Mouse (Mus musculus) G1E (cell line): ENCODE measurements around the gene Gcn1l1. TPM values are rescaled to one million over a fixed set of nuclear protein-coding genes. Genes with fewer than 3 reads are reported as not detected.

Experiments used
- ATAC-seq: 2 replicates; pipeline ENCODE4 v1.8.0; 2016; ENCODE audit warnings: mild to moderate bottlenecking; ENCODE audit not compliant: insufficient number of reproducible peaks, poor library complexity, low FRiP score, severe bottlenecking; ENCODE audit errors: extremely low read depth
- DNase-seq: peaks from one replicate; pipeline ENCODE4 v3.0.0; 2012; ENCODE audit warnings: low spot score
- H3K27me3 ChIP-seq: 2 replicates; pipeline ENCODE4 v1.6.1; 2012; ENCODE audit warnings: mild to moderate bottlenecking, low read length, inconsistent platforms; ENCODE audit not compliant: insufficient read depth
- H3K36me3 ChIP-seq: replicated peaks from 2 replicates; pipeline ENCODE3; 2012; ENCODE audit warnings: mild to moderate bottlenecking, inconsistent platforms
- H3K4me1 ChIP-seq: 2 replicates; pipeline ENCODE4 v1.6.1; 2012; ENCODE audit warnings: low read depth, low read length, inconsistent platforms, mixed read lengths; ENCODE audit not compliant: insufficient read depth
- H3K4me3 ChIP-seq: 2 replicates; pipeline ENCODE4 v1.5.1; 2012; ENCODE audit warnings: low read depth, mild to moderate bottlenecking, inconsistent platforms, low read length, moderate library complexity, mixed read lengths
- H3K9me3 ChIP-seq: replicated peaks from 2 replicates; pipeline ENCODE4 v1.6.1; 2012; ENCODE audit warnings: inconsistent platforms
- CTCF ChIP-seq: IDR thresholded peaks from 2 replicates; pipeline ENCODE4 v1.5.1; 2012; ENCODE audit warnings: low read depth, low read length, inconsistent platforms, mixed read lengths
- GATA1 ChIP-seq: IDR thresholded peaks from 2 replicates; pipeline ENCODE4 v1.6.1; 2012; ENCODE audit warnings: borderline replicate concordance, low read length, inconsistent platforms, mixed read lengths
- GATA2 ChIP-seq: IDR thresholded peaks from 2 replicates; pipeline ENCODE4 v1.6.1; 2012; ENCODE audit warnings: low read depth, low read length, inconsistent platforms, borderline replicate concordance
- POLR2AphosphoS5 ChIP-seq: IDR thresholded peaks from 2 replicates; pipeline ENCODE4 v1.6.1; 2012; ENCODE audit warnings: low read depth, low read length, inconsistent platforms; ENCODE audit not compliant: insufficient replicate concordance
- TAL1 ChIP-seq: conservative IDR thresholded peaks from 2 replicates; pipeline ENCODE4 v1.6.1; 2012; ENCODE audit warnings: low read depth, low read length, inconsistent platforms, mixed read lengths
- polyA plus RNA-seq: library from polyadenylated mRNA; stranded (reverse); fragments of >175 nt; gene quantifications from 2 replicates; pipeline ENCODE4 v1.2.3, GENCODE M21; 2012
- total RNA-seq, 2 experiments: library from RNA; stranded (forward) in 1 of 2; stranded (reverse) in 1 of 2; fragments of 200-1000 nt in 1 of 2; fragments of >200 nt in 1 of 2; fragmentation: Nextera tagmentation in 1 of 2; gene quantifications; 2 replicates each; pipeline ENCODE4 v1.2.3; 2014 to 2017

The Gcn1l1 gene
- total and polyA plus RNA-seq, 3 experiments = 44.6 to 158 (median 96.0) TPM

GRCm38 (mm10) chr5:115547421-115547820, 17.6 kb upstream of the Gcn1l1 start:
- no peak for TF ChIP-seq POLR2AphosphoS5
- no peak for TF ChIP-seq GATA2
- TF ChIP-seq GATA1 = no peak
- peaks cover 6% of the 10 kb centered on the region; the same call in 1 of the 2 replicates for H3K27me3 ChIP-seq
- peaks cover 84% of the 10 kb centered on the region for H3K36me3 ChIP-seq
- no peaks in the 10 kb centered on the region for H3K9me3 ChIP-seq
- H3K4me3 ChIP-seq = no peak overlapping the region
- DNase-seq = no peak
- no peak for ATAC-seq
- H3K4me1 ChIP-seq = peaks cover 23% of the 10 kb centered on the region

- TF ChIP-seq TAL1 (no peak), GATA1 (no peak), GATA2 (no peak), POLR2AphosphoS5 (no peak), CTCF (no peak)
- peaks cover 97% of the 10 kb centered on the region for H3K36me3 ChIP-seq
Observed at GRCm38 (mm10) chr5:115548501-115549285, 16.4 kb upstream of the Gcn1l1 start.

GRCm38 (mm10) chr5:115550482-115551005, 14.5 kb upstream of the Gcn1l1 start:
- Histone ChIP-seq H3K4me3 (no peak overlapping the region), H3K9me3 (no peaks in the 10 kb centered on the region), H3K27me3 (peaks cover 3% of the 10 kb centered on the region; the same call in 1 of the 2 replicates), H3K4me1 (peaks cover 14% of the 10 kb centered on the region), H3K36me3 (peaks cover 100% of the 10 kb centered on the region)
- TF ChIP-seq TAL1 = no peak
- no peak for TF ChIP-seq GATA1
- no peak for TF ChIP-seq CTCF
- TF ChIP-seq POLR2AphosphoS5 = no peak
- TF ChIP-seq GATA2 = no peak
- ATAC-seq (no peak), DNase-seq (no peak)

More at GRCm38 (mm10) chr5:115548501-115549285, 16.4 kb upstream of the Gcn1l1 start:
- H3K9me3 ChIP-seq = no peaks in the 10 kb centered on the region
- DNase-seq (no peak), ATAC-seq (no peak)
- H3K4me1 ChIP-seq = peaks cover 16% of the 10 kb centered on the region
- no peak overlapping the region for H3K4me3 ChIP-seq
- peaks cover 3% of the 10 kb centered on the region; the same call in 1 of the 2 replicates for H3K27me3 ChIP-seq

- Histone ChIP-seq H3K4me3 (no peak overlapping the region), H3K4me1 (peaks cover 21% of the 10 kb centered on the region), H3K36me3 (peaks cover 93% of the 10 kb centered on the region), H3K27me3 (peaks cover 3% of the 10 kb centered on the region; the same call in 1 of the 2 replicates), H3K9me3 (no peaks in the 10 kb centered on the region)
- no peak for TF ChIP-seq CTCF
- no peak for TF ChIP-seq POLR2AphosphoS5
- TF ChIP-seq TAL1 = no peak
- no peak for TF ChIP-seq GATA1
- no peak for TF ChIP-seq GATA2
- DNase-seq (no peak), ATAC-seq (no peak)
Observed at GRCm38 (mm10) chr5:115551386-115551785, 13.7 kb upstream of the Gcn1l1 start.

GRCm38 (mm10) chr5:115551799-115552198, 13.3 kb upstream of the Gcn1l1 start:
- Histone ChIP-seq H3K9me3 (no peaks in the 10 kb centered on the region), H3K27me3 (peaks cover 3% of the 10 kb centered on the region; the same call in 1 of the 2 replicates), H3K4me3 (no peak overlapping the region), H3K4me1 (peaks cover 20% of the 10 kb centered on the region), H3K36me3 (peaks cover 88% of the 10 kb centered on the region)
- no peak for TF ChIP-seq GATA2
- TF ChIP-seq CTCF = no peak
- no peak for TF ChIP-seq POLR2AphosphoS5
- TF ChIP-seq TAL1 = no peak
- no peak for TF ChIP-seq GATA1
- ATAC-seq (no peak), DNase-seq (no peak)

GRCm38 (mm10) chr5:115553801-115554420, 11.1 kb upstream of the Gcn1l1 start:
- Histone ChIP-seq H3K27me3 (peaks cover 3% of the 10 kb centered on the region; the same call in 1 of the 2 replicates), H3K4me3 (no peak overlapping the region; the same call in 1 of the 2 replicates), H3K9me3 (no peaks in the 10 kb centered on the region), H3K4me1 (peaks cover 11% of the 10 kb centered on the region), H3K36me3 (peaks cover 67% of the 10 kb centered on the region)
- TF ChIP-seq CTCF (no peak), POLR2AphosphoS5 (no peak), TAL1 (no peak), GATA1 (no peak), GATA2 (no peak)
- no peak for ATAC-seq
- DNase-seq = no peak
